Mouse (Mus musculus): ENCODE results near the gene Rbpjl.

Gene Rbpjl

DNA sequence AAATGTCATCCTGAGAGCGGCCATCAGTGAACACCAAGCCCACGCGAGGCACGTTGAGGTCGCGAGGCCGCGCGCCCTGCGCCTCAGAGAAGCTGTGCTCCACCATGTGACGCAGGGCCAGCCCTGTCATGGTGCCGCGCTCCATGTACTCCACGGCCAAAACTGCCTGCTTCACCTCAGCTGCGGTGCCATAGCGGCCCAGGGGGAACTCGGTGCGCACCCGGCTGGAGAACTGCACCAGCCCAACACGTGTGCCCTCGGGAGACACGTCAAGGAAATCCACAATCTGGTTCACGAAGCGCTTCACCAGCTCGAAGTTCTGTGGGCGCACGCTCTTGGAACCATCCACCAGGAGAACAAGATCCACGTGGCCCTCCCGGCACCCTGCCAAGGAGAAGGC, 9.8 kb upstream of the Rbpjl start:
- DNase-seq (ENCODE audit: inconsistent ontology term), result no peak

GRCm38 (mm10) chr2:164396076-164396475, 6.9 kb upstream of the Rbpjl start:
- DNase-seq (ENCODE audit: inconsistent ontology term), result no peak

DNA sequence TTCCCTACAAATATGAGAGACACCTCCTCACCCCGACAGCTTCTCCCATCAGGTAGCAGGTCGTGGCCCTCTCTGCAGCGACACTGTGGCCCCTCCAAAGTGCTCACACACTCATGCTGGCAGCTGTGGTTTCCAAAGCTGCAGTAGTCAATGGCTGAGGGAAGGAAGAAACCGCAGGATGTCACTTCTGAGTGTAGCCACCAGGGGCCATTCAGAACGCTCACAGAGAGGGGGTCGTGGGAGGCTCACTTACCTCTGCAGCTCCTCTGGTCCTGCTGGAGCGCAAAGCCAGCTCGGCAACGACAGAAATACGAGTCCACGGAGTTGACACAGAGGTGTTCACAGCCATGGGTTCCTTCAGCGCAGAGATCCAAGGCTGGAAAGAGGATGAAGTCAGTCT, 6.0 kb upstream of the Rbpjl start:
- no peak for DNase-seq (ENCODE audit: inconsistent ontology term)

DNA sequence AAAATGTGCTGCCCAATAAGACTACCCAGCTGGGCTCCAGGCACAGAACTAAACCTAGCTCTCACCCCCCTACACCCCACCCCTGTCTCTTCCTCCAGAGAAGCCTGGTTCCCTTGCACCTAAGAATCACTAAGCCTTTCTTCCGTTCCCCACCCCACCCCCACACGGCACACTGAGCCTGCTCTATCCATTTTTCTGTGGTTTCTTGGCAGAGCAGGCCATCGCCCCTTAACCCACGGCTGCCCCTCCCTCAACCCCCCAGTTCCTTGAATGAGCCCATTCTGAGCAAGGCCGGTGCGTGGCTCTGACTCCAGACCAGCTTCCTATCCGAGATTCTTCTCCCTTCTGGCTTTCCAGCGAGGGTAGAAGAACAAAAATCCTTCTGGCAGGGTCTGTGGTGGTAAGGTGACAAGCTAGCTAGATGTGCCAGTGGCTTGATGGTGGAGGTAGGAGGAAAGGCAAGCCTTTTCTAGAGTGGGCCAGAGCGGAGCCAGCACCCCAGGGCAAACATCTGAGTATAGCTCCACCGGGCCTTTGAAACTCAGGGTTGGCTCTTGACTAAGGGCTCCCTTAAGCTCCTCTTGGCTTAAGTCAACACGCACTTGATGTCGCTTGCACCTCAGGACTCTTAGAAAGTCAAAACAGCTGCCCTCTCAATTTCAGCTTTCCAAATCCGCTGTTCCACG, 598 bp downstream of the Rbpjl start:
- no peak for DNase-seq (ENCODE audit: inconsistent ontology term)

- peak; percentile 62 for DNase-seq (ENCODE audit: inconsistent ontology term)
These were observed 1.4 kb downstream of the Rbpjl start for GRCm38 (mm10) chr2:164404082-164404990.

DNA sequence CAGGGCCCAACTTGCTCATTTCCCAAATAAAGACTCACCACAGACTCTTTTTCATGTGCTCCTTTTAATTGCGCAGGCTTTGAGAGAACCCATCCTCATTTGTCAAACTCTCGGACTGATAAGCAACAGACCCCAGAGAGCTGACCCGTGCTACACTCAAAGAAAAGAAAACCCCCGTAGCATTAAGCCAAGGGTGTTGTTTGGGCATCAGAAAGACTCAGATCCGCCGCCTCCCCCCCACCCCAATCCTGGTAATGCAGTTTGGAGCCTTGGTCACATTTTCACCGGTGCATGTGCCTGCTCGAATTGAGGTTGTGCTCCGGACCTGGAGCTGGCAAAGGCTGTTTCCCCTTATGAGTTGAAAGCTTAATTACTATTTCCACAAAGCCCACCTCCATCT, 2.1 kb downstream of the Rbpjl start, which contains the start of gene Matn4:
TSS of gene Matn4 (minus strand) at position 101 of the 400 bp plus-strand sequence.
- DNase-seq (ENCODE audit: inconsistent ontology term), result no peak

GRCm38 (mm10) chr2:164405519-164405918, 2.6 kb downstream of the Rbpjl start:
- DNase-seq (ENCODE audit: inconsistent ontology term), result no peak

DNA sequence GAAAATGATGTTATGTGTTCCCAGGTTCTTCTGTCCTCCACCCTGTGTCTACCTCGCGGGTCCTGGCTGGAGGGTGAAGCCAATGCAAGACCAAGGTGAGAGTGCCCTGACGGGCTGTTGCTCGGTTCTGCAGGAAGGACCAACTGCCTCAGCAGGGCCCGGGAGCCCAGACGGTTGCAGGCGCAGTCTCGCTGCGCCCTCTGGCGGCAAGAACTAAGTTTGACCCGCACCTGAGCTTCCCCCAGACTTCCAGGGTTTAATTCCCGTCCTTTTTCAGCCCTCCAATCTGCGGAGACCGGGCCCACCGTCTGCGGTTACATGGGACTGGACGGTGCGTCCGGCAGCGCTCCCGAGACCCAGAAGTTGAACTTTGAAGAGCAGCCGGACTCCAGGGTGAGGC, 4.8 kb downstream of the Rbpjl start:
- peak; percentile 63 for DNase-seq (ENCODE audit: inconsistent ontology term)

DNA sequence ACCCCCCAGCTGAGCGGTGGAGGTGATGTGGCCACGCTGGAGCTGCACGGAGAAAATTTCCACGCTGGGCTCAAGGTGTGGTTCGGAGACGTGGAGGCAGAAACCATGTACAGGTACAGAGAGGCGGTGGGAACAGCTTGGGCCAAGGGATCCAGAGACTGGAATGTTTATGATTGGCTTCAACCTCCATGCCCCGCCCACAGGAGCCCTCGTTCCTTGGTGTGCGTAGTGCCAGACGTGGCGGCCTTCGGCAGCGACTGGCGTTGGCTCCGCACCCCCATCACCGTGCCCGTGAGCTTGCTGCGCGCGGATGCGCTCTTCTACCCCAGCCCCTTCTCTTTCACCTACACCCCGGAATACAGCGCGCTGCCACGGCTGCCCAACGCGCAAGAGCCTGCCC, 11.2 kb downstream of the Rbpjl start:
- no peak for DNase-seq (ENCODE audit: inconsistent ontology term)

GRCm38 (mm10) chr2:164414581-164414980, 11.6 kb downstream of the Rbpjl start:
- DNase-seq (ENCODE audit: inconsistent ontology term), result no peak

GRCm38 (mm10) chr2:164417198-164417597, 14.3 kb downstream of the Rbpjl start:
- peak; percentile 58 for DNase-seq (ENCODE audit: inconsistent ontology term)

DNA sequence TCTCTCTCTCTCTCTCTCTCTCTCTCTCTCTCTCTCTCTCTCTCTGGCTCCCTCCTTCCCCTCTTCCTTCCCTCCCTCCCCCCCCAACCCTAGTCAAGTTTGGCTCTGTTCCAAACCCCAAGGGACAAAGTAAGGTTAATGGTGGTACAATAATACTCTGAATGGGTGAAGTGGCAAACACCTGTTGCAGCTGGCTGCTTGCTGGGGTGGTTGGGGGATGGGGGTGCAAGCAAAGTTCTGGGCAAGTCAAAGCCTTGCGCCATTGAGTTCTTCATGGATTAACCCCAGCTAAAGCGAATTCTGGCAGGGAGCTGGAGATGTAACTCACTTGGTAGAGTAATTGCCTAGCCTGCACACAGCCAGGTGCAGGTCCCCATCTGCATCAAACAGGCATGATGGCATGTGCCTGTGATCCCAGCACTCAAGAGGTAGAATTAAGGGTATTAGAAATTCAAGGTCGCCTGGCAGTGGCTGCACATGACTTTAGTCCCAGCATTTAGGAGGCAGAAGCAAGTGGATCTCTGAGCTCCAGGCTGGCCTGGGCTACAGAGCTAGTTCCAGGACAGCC, 15.5 kb downstream of the Rbpjl start:
- DNase-seq (ENCODE audit: inconsistent ontology term), result no peak

DNA sequence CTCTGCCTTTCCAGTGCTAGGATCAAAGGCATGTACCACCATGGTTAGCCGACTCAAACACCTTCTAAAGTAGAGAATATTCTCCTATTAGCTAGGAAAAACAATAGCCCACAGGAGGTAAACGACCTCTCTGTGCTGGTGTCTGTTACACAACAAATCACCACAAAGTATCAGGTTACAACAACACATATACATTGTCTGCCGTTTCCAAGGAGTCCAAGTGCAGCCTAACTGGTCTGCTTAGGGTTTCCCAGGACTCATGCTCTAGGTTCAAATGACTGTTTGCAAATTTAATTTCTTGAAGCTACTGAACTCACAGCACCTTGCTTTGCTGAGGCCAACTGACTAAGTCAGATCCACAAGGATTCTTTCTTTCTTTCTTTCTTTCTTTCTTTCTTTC, 16.5 kb downstream of the Rbpjl start:
- DNase-seq (ENCODE audit: inconsistent ontology term), result no peak

DNA sequence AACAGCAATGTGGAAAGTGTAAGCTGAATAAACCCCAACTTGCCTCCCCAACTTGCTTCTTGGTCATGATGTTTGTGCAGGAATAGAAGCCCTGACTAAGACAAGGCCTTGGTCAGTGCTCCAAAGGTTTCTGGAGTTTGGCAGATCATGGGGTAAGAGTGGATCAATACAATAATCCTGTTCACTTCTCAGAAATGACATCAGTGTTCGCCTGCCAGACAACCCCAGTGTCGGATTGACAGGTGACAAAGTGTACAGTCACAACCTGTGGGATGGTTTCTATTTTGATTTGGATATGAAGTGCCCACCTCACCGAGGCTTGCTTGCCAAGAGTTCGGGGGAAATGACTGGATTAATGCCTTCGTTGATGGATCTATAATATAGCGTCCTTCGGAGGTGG, 18.4 kb downstream of the Rbpjl start:
- DNase-seq (ENCODE audit: inconsistent ontology term), result no peak

DNA sequence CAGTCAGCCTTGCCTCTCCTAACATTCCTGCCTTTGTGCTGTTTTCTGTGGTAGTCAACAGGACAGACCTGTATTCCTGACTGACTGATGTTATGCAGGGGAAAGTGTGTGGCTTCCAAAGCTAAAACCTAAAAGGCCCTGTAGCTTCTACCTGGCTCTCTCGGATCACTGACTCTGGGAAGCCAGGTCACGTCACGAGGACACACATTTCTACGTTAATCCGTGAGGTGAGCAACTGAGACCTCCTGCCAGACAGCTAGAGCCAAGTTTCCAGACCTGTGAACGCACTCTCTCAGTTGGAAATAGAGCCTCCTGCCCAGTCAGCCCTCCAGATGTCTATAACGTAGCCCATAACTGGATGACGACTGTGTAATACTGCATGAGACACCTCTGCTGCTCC, 19.0 kb downstream of the Rbpjl start:
- no peak for DNase-seq (ENCODE audit: inconsistent ontology term)

DNA sequence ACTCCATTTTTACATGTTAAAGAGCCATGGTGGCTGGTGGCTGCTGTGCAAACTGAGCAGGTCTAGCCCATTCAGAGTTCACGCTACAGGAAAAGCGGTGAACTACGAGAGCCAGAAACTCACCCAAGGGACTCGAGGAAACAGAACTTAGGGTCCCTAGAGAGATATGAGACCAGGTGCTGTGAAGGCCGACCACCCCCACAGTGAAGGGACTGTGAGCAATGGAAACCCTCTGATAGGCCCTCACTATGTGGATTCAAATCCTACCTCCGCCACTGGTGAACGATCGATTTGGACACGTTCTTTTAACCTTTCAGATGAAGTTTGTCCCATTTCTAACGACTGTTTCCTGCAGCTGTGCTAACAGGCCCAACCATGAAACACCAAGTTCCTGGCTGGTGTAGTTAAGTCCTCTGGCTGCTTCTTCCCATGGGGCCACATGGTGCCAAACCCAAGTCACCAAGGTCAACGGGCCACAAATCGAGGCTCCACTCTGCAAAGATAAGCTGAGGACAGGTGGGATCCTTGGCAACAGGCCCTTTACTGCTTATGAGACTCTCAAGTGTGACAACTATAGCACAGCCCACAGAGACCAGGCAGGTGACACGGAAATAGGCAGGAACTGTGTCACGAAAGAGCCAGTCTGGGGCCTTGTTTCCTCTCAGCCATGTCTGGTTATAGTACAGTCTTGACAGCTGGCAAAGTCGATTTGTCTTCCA, 19.9 kb downstream of the Rbpjl start:
- no peak for DNase-seq (ENCODE audit: inconsistent ontology term)

DNA sequence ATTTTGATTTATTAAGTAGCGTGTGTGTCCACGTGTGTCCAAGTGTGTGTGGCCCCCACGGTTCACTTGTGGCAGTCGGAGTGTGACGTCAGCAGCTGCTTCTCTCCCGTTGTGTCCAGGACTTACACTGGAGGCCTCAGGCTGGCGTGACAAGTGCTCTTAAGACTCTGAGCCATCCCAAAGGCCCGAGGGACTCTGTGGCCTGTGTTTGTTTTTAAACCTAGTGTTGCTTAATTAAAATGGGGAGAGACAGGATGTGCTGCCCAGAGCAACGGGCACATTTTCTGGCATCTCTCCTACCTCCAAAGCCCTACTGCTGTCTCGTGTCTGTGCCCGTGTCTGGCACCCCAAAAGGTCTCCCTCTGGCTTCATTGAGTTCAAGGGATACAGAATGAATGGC, 20.5 kb downstream of the Rbpjl start:
- no peak for DNase-seq (ENCODE audit: inconsistent ontology term)

GRCm38 (mm10) chr2:164424406-164424805, 21.5 kb downstream of the Rbpjl start:
- no peak for DNase-seq (ENCODE audit: inconsistent ontology term)

- DNase-seq (ENCODE audit: inconsistent ontology term), result no peak
These were observed 22.5 kb downstream of the Rbpjl start for GRCm38 (mm10) chr2:164425401-164425800.

DNA sequence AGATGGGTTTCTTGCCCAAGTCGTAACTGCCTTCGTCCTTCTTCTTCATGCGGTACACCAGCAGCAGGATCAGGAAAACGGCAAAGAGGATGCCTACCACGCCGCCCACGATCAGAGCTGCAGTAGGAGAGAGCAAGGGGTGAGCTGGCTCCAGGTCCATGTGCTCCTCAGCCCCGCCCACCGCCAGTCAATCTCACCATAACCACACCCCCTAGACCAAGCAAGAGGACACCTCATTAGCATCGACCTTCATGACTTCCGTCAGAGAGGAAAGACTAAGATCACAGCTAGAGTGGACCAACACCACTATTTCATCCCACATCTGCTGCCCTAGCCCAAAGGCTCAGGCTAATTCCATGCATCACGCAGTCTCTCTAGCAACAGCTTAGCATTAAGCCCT, 23.2 kb downstream of the Rbpjl start:
- no peak for DNase-seq (ENCODE audit: inconsistent ontology term)

GRCm38 (mm10) chr2:164426952-164427351, 24.0 kb downstream of the Rbpjl start:
- no peak for DNase-seq (ENCODE audit: inconsistent ontology term)

- no peak for DNase-seq (ENCODE audit: inconsistent ontology term)
These were observed 25.5 kb downstream of the Rbpjl start for GRCm38 (mm10) chr2:164428451-164428850.
